Mouse (Mus musculus) limb, embryonic 10.5 days (tissue): Measurements from ENCODE around the gene Spata32. TPM values are rescaled to one million over a fixed set of nuclear protein-coding genes. Genes with fewer than 3 reads are reported as not detected.

ENCODE experiments used
- DNase-seq: peaks from one replicate; pipeline ENCODE4 v3.0.0-alpha.2; 2017; ENCODE audit warnings: low spot score
- H3K27ac ChIP-seq: fragments of 300-500 bp; sonication (generic); 2 replicates; pipeline ENCODE4 v1.5.1; 2016; ENCODE audit warnings: mild to moderate bottlenecking
- H3K27me3 ChIP-seq: fragments of 300-500 bp; sonication (generic); 2 replicates; pipeline ENCODE4 v1.6.1; 2016; ENCODE audit warnings: low read depth, mild to moderate bottlenecking; ENCODE audit not compliant: poor library complexity, severe bottlenecking
- H3K36me3 ChIP-seq: fragments of 300-500 bp; sonication (generic); 2 replicates; pipeline ENCODE4 v1.6.1; 2016; ENCODE audit warnings: mild to moderate bottlenecking, moderate library complexity
- H3K4me1 ChIP-seq: fragments of 300-500 bp; sonication (generic); 2 replicates; pipeline ENCODE4 v1.6.1; 2016
- H3K4me3 ChIP-seq: fragments of 300-500 bp; sonication (generic); 2 replicates; pipeline ENCODE4 v1.5.1; 2016; ENCODE audit warnings: mild to moderate bottlenecking, moderate library complexity
- H3K9me3 ChIP-seq: fragments of 300-500 bp; sonication (generic); replicated peaks from 2 replicates; pipeline ENCODE4 v1.6.1; 2016; ENCODE audit warnings: mild to moderate bottlenecking
- WGBS: fragments of 180-500 bp; shearing (Covaris S2); methylation state at CpG from one replicate; pipeline ENCODE4 v1.1.7; 2016; 5-methylcytosine and 5-hydroxymethylcytosine counted together
- polyA plus RNA-seq: library from polyadenylated mRNA; unstranded; fragments of >200 nt; fragmentation: Nextera tagmentation; extraction: Ambion mirVana; gene quantifications from 2 replicates; pipeline ENCODE4 v1.2.1, GENCODE M21; 2016

Gene Spata32
- polyA plus RNA-seq, 1 experiment from 2014 or later: not detected

DNA sequence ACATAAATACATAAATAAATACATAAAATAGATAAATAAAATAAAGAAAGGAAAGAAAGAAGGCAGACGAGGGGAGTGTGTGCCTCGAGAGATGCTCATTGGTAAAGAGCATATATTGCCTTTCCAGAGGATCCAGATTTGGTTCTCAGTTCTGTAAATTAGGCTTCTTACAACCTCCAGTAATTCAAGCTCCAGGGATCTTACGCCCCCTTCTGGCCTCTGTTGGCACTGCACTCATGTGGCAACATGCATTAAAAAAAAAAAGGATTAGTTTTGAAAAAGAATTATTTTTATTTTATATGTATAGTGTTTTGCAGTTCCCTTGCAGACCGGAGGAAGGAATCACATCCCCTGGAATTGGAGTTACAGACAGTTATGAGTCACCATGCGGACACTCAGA is 56.1 kb downstream of the Spata32 start:
- DNase-seq: no peak
- 89% methylated on average over 5 of the region's 5 CpGs for WGBS
- Histone ChIP-seq H3K4me1 (peaks cover 12% of the 10 kb centered on the region), H3K9me3 (no peaks in the 10 kb centered on the region), H3K36me3 (no peaks in the 10 kb centered on the region), H3K4me3 (no peak overlapping the region), H3K27me3 (0 out of 2 replicates have a peak, but pooled peaks cover 7% of the 10 kb centered on the region), H3K27ac (no peak overlapping the region)

GRCm38 (mm10) chr11:103161449-103161848 is 56.8 kb downstream of the Spata32 start:
- Histone ChIP-seq H3K27ac (no peak overlapping the region), H3K36me3 (no peaks in the 10 kb centered on the region), H3K4me3 (no peak overlapping the region), H3K9me3 (no peaks in the 10 kb centered on the region), H3K27me3 (0 out of 2 replicates have a peak, but pooled peaks cover 7% of the 10 kb centered on the region), H3K4me1 (peaks cover 12% of the 10 kb centered on the region)
- 76% methylated on average over 7 of the region's 7 CpGs for WGBS
- no peak for DNase-seq

- Histone ChIP-seq H3K36me3 (no peaks in the 10 kb centered on the region), H3K4me1 (peaks cover 12% of the 10 kb centered on the region), H3K27me3 (0 out of 2 replicates have a peak, but pooled peaks cover 4% of the 10 kb centered on the region), H3K9me3 (no peaks in the 10 kb centered on the region), H3K27ac (no peak overlapping the region), H3K4me3 (no peak overlapping the region)
- 87% methylated on average over 11 of the region's 11 CpGs for WGBS
- no peak for DNase-seq
Observed at GRCm38 (mm10) chr11:103160738-103161137, 57.5 kb downstream of the Spata32 start.

DNA sequence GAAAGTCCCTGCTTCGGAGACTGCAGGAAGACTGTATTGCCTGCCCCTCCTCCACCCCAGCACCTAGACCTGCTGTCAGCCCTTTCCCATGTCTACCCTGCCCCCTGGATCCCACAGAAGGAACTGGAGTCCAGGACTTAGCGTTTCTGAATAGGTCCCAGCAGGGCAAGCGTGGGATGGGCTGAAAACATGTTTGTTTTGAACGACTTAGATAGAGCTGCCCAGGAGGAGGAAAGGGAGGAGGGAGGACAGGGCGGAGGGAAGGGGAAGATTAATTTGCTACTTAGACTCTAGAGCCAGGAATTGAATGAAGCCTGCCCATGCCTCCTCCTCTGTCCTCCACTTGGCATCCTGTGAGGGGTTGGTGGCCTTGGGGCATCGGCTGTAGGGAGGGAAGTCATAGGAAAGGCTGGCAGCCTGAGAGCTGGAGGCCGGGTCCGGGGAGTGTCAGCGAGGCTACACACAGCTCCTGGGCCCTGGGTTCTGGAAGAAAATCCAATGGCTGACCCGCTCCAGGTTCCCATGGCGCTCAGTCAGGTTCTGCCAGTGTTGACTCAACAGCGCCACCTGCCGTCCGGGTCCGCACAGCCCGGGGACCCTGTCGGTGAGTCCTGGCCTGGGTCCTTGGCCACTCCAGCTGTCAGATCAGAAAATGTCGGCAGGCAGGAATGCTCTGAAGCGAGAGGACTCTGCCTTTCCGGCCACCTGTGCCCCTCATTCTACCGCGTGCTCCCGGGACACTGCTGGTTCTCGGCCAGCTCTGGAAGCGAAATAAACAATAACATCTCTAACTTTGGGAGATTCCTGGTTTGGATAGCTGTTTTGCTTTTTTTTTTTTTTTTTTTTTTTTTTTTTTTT is 59.4 kb downstream of the Spata32 start:
- H3K27ac ChIP-seq: peak overlapping the region; percentile 51
- WGBS: 1% methylated on average over 25 of the region's 25 CpGs

More for the DNA sequence above, 59.4 kb downstream of the Spata32 start:
- H3K9me3 ChIP-seq: no peaks in the 10 kb centered on the region
- no peaks in the 10 kb centered on the region for H3K27me3 ChIP-seq
- peaks cover 9% of the 10 kb centered on the region for H3K4me1 ChIP-seq
- peak overlapping the region; percentile 43 for H3K4me3 ChIP-seq
- no peaks in the 10 kb centered on the region for H3K36me3 ChIP-seq
- DNase-seq: peak; percentile 100

Other genes with a start within 250 kb of the Spata32 start
- 60.5 and 63.1 TPM in 2 replicates for gene Nmt1, start 190.2 kb downstream of the Spata32 start, polyA plus RNA-seq
- 260 and 269 TPM in 2 replicates for gene Dcakd, start 190.1 kb downstream of the Spata32 start, polyA plus RNA-seq
- gene Plcd3, start 116.8 kb downstream of the Spata32 start, polyA plus RNA-seq: 1.5 and 1.8 TPM in 2 replicates
- gene Acbd4, start 116.8 kb downstream of the Spata32 start, polyA plus RNA-seq: 4.0 and 5.1 TPM in 2 replicates
- 1.8 and 2.4 TPM in 2 replicates for gene Hexim1, start 102.2 kb downstream of the Spata32 start, polyA plus RNA-seq
- 10.1 and 12.3 TPM in 2 replicates for gene Hexim2, start 86.0 kb downstream of the Spata32 start, polyA plus RNA-seq
- gene Fmnl1, start 47.3 kb downstream of the Spata32 start, polyA plus RNA-seq: 0.49 and 0.73 TPM in 2 replicates
- gene 1700023F06Rik, start 9.9 kb downstream of the Spata32 start, polyA plus RNA-seq: 0.29 and 0.30 TPM in 2 replicates
- gene Map3k14, start 49.0 kb upstream of the Spata32 start, polyA plus RNA-seq: 2.8 TPM in 2 replicates
- gene Arhgap27, start 145.3 kb upstream of the Spata32 start, polyA plus RNA-seq: 5.3 and 8.2 TPM in 2 replicates
- gene Plekhm1, start 194.3 kb upstream of the Spata32 start, polyA plus RNA-seq: 7.6 and 8.2 TPM in 2 replicates